9 mouse cellular contexts compared by ENCODE assay signal in the genomic region with DNA sequence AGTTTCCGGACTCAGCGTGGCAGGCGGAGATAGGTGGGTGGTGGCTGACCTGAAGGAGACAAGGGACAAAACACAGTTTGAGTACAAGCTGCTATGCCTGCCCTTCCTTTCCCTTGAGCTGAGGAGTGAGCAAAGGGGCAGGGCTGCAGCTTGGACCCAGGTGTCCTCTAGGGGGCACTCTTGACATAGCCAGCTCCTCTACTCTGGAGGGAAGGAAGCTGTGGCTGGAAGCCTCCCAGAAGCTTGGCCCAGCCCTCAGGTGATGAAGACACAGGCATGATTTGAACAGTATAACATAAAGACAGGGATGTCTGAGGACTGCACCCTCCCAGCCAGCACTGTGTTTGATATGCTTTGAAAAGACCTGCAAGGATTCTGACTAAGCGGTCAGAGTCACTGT. TPM values are rescaled to one million over a fixed set of nuclear protein-coding genes. Genes with fewer than 3 reads are reported as not detected.
DNase-seq lines count a peak whose midpoint lies in the region; ATAC-seq and TF ChIP-seq lines count a peak whose summit lies in the region.
"Had no signal": no experiment of that assay in that cellular context is flagged by ENCODE, and none has a peak within 500 bp of the region (broad histone marks: within the 10 kb centered on the region; RNA-seq: fewer than 3 reads in every experiment).

No protein-coding gene starts in this region.

- WGBS in forebrain, embryonic 10.5 days: 44% methylated on average over 4 of the region's 4 CpGs
- 33% methylated on average over 4 of the region's 4 CpGs for WGBS in heart, postnatal 0 days
- WGBS in liver, postnatal 0 days (ENCODE audit: insufficient replicate concordance): 32% methylated on average over 4 of the region's 4 CpGs

- TF ChIP-seq CTCF in heart, postnatal 0 days (IDR thresholded peaks at IDR 0.05; ENCODE audit: low read depth): peak; percentile 95
- peak; percentile 93 for TF ChIP-seq CTCF in liver, postnatal 0 days (IDR thresholded peaks at IDR 0.05; ENCODE audit: low read depth)

- no peak overlapping the region for H3K4me2 ChIP-seq in heart, postnatal 0 days (ENCODE audit: low read depth, low read length)
- H3K4me2 ChIP-seq in liver, postnatal 0 days (ENCODE audit: low read depth, low read length): no peak overlapping the region

- peak; percentile 75 for ATAC-seq in heart, postnatal 0 days (ENCODE audit: insufficient read depth, low read depth)
- ATAC-seq in liver, postnatal 0 days: peak; percentile 56
- ATAC-seq in neutrophil, adult 5-6 weeks (ENCODE audit: extremely low read depth, insufficient number of reproducible peaks, low FRiP score, poor library complexity, severe bottlenecking): peak; percentile 92

- TF ChIP-seq EP300 in heart, postnatal 0 days (IDR thresholded peaks at IDR 0.05; ENCODE audit: low read depth): no peak
- TF ChIP-seq EP300 in liver, postnatal 0 days (IDR thresholded peaks at IDR 0.05; ENCODE audit: low read depth): no peak

- H3K4me3 ChIP-seq in forebrain, embryonic 10.5 days: no peak overlapping the region
- no peak overlapping the region for H3K4me3 ChIP-seq in heart, postnatal 0 days (ENCODE audit: low read depth, low read length)
- H3K4me3 ChIP-seq in liver, postnatal 0 days (ENCODE audit: low read depth, low read length): no peak overlapping the region
- H3K4me3 ChIP-seq: erythroblast, embryonic 14.5 days had no signal

- H3K27me3 ChIP-seq in forebrain, embryonic 10.5 days (ENCODE audit: poor library complexity, severe bottlenecking): no peaks in the 10 kb centered on the region
- no peaks in the 10 kb centered on the region for H3K27me3 ChIP-seq in heart, postnatal 0 days (ENCODE audit: control insufficient read depth, insufficient read depth, low read length)
- H3K27me3 ChIP-seq in liver, postnatal 0 days (ENCODE audit: insufficient read depth, low read length): no peaks in the 10 kb centered on the region

- no peaks in the 10 kb centered on the region; the same call in 1 of the 2 replicates for H3K4me1 ChIP-seq in forebrain, embryonic 10.5 days
- H3K4me1 ChIP-seq in heart, postnatal 0 days (ENCODE audit: control insufficient read depth, insufficient read depth): peaks cover 16% of the 10 kb centered on the region
- H3K4me1 ChIP-seq in liver, postnatal 0 days (ENCODE audit: insufficient read depth): no peaks in the 10 kb centered on the region

- peak; percentile 75 to 78 for DNase-seq in CD8-positive naive resting alpha-beta T cell, adult 2 months (ENCODE audit: low read depth in 2 of 2, low spot score in 2 of 2)
- DNase-seq in c-Kit-negative CD71-positive TER-119-positive erythroid progenitor cells, embryonic 14.5 days (ENCODE audit: low read depth, low spot score): peak; percentile 4
- peak; percentile 69 for DNase-seq in forebrain, embryonic 10.5 days (ENCODE audit: extremely low spot score, low spot score)
- peak; percentile 85 for DNase-seq in heart, postnatal 0 days (ENCODE audit: low spot score)
- peak; percentile 77 to 78 for DNase-seq in kidney, postnatal 25 days
- peak; percentile 75 for DNase-seq in liver, postnatal 0 days
- peak; percentile 83 for DNase-seq in testis, postnatal 10 days (ENCODE audit: low spot score)

- H3K27ac ChIP-seq in forebrain, embryonic 10.5 days: no peak overlapping the region
- H3K27ac ChIP-seq in heart, postnatal 0 days (ENCODE audit: low read depth): no peak overlapping the region
- H3K27ac ChIP-seq in liver, postnatal 0 days (ENCODE audit: low read depth): no peak overlapping the region

- no peaks in the 10 kb centered on the region for H3K36me3 ChIP-seq in forebrain, embryonic 10.5 days (replicated peaks)
- H3K36me3 ChIP-seq in heart, postnatal 0 days (replicated peaks; ENCODE audit: control insufficient read depth, insufficient read depth, low read length): peaks cover 16% of the 10 kb centered on the region
- no peaks in the 10 kb centered on the region for H3K36me3 ChIP-seq in liver, postnatal 0 days (replicated peaks; ENCODE audit: insufficient read depth, low read length)

- no peaks in the 10 kb centered on the region for H3K9me3 ChIP-seq in forebrain, embryonic 10.5 days
- H3K9me3 ChIP-seq in heart, postnatal 0 days (replicated peaks; ENCODE audit: control insufficient read depth, low read length): no peaks in the 10 kb centered on the region
- no peaks in the 10 kb centered on the region for H3K9me3 ChIP-seq in liver, postnatal 0 days (ENCODE audit: low read length)

- no peak overlapping the region for H3K9ac ChIP-seq in heart, postnatal 0 days (replicated peaks; ENCODE audit: low read depth, low read length)
- H3K9ac ChIP-seq in liver, postnatal 0 days (replicated peaks): no peak overlapping the region

RNA-seq across cellular contexts. Expression of a gene that starts 49.0 kb away (rescaled TPM):
- 57.2 and 59.1 TPM in 2 replicates for polyA plus RNA-seq in forebrain, embryonic 10.5 days (2016; fragmentation: Nextera tagmentation; extraction: Ambion mirVana)
- total RNA-seq in heart, postnatal 0 days (2014; rRNA removed; ENCODE audit: low replicate concordance): 3.0 TPM in 1 of 2 replicates, not detected in the other
- 27.1 and 29.4 TPM in 2 replicates for polyA plus RNA-seq in heart, postnatal 0 days (2015; fragmentation: Nextera tagmentation; extraction: Ambion mirVana)
- 15.7 and 18.1 TPM in 2 replicates for polyA plus RNA-seq in liver, postnatal 0 days (2015; fragmentation: Nextera tagmentation; extraction: Ambion mirVana)
- total RNA-seq in neutrophil, adult 5-6 weeks (2017): 60.9 and 63.4 TPM in 2 replicates

Comparison
In these comparisons a context has a peak if more than half of its experiments do, and no peak if none do; other contexts are left out.
1. DNase-seq: peak in every context shown above with its lines; median percentile 85 in heart, postnatal 0 days; 83 in testis, postnatal 10 days; 78 in kidney, postnatal 25 days; 76 in CD8-positive naive resting alpha-beta T cell, adult 2 months; 75 in liver, postnatal 0 days; 69 in forebrain, embryonic 10.5 days; 4 in c-Kit-negative CD71-positive TER-119-positive erythroid progenitor cells, embryonic 14.5 days.